Mouse (Mus musculus) forebrain, embryonic 16.5 days (tissue): ENCODE data around the gene Gps2. TPM values are rescaled to one million over a fixed set of nuclear protein-coding genes. Genes with fewer than 3 reads are reported as not detected.

Source experiments
- ATAC-seq: fragments of 200-750 bp; cut with Nextera tagmentation; 2 replicates; pipeline ENCODE4 v1.8.0; 2017; ENCODE audit warnings: mild to moderate bottlenecking, moderate library complexity
- H3K27ac ChIP-seq: fragments of 300-500 bp; sonication (generic); 2 replicates; pipeline ENCODE4 v1.5.1; 2014; ENCODE audit warnings: low read length, control low read depth
- H3K27me3 ChIP-seq: fragments of 300-500 bp; sonication (generic); replicated peaks from 2 replicates; pipeline ENCODE4 v1.6.1; 2014; ENCODE audit warnings: low read length; ENCODE audit not compliant: control insufficient read depth, insufficient read depth
- H3K36me3 ChIP-seq: fragments of 300-500 bp; sonication (generic); 2 replicates; pipeline ENCODE4 v1.6.1; 2014; ENCODE audit not compliant: control insufficient read depth, insufficient read depth
- H3K4me1 ChIP-seq: fragments of 300-500 bp; sonication (generic); replicated peaks from 2 replicates; pipeline ENCODE4 v1.6.1; 2014; ENCODE audit warnings: low read length; ENCODE audit not compliant: control insufficient read depth, insufficient read depth
- H3K4me2 ChIP-seq: fragments of 300-500 bp; sonication (generic); 2 replicates; pipeline ENCODE4 v1.6.1; 2014; ENCODE audit warnings: mild to moderate bottlenecking, low read length, control low read depth
- H3K4me3 ChIP-seq: fragments of 300-500 bp; sonication (generic); replicated peaks from 2 replicates; pipeline ENCODE4 v1.5.1; 2014; ENCODE audit warnings: mild to moderate bottlenecking, low read length, control low read depth
- H3K9ac ChIP-seq: fragments of 300-500 bp; sonication (generic); replicated peaks from 2 replicates; pipeline ENCODE4 v1.6.1; 2014; ENCODE audit warnings: low read depth, low read length, control low read depth
- H3K9me3 ChIP-seq: fragments of 300-500 bp; sonication (generic); 2 replicates; pipeline ENCODE4 v1.6.1; 2016; ENCODE audit warnings: low read length; ENCODE audit not compliant: control insufficient read depth
- WGBS: fragments of 180-500 bp; shearing (Covaris S2); extraction: QIAGEN DNeasy Blood & Tissue Kit; methylation state at CpG from one replicate; pipeline ENCODE4 v1.1.7; 2014; 5-methylcytosine and 5-hydroxymethylcytosine counted together
- polyA plus RNA-seq: library from polyadenylated mRNA; unstranded; fragments of >200 nt; fragmentation: Nextera tagmentation; extraction: Ambion mirVana; gene quantifications from 2 replicates; pipeline ENCODE4 v1.2.1, GENCODE M21; 2015

Gene Gps2
- polyA plus RNA-seq, 1 experiment from 2014 or later, result 91.8 TPM

DNA sequence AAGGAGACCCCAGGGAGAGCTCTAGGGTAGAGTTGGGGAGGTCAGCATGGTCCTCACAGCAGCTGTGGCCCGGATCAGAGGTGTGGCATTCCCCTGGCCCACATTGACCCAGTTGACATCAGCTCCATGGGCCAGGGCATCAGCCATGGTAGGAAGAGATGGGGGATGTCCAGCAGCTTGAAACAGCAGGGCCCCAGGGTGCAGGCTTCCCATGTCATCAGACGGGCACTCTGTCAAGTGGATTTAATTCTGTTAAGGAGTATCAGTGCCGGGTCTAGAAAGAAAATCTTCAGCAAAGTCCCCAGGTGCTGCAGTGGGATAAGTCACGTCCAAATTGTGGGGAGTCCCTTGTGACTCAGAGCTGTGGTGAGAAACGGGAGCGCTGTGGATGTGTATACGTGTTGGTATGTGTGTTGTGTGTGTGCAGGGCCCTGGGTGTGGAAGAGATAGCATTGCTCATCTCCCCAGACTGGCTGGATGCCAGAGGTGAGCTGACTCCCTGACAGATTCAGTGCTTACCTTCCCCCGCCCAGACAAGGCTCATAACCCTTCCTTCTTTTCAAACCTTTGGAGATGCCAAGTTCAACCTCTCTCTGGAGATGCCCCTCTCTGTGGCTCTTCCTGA is 30.0 kb upstream of the Gps2 start:
- H3K27me3 ChIP-seq, result peaks cover 5% of the 10 kb centered on the region; the same call in 1 of the 2 replicates
- no peak overlapping the region for H3K4me2 ChIP-seq
- WGBS, result 91% methylated on average over 8 of the region's 8 CpGs
- peaks cover 14% of the 10 kb centered on the region for H3K4me1 ChIP-seq
- H3K36me3 ChIP-seq, result no peaks in the 10 kb centered on the region
- no peaks in the 10 kb centered on the region for H3K9me3 ChIP-seq
- no peak overlapping the region for H3K27ac ChIP-seq
- no peak overlapping the region for H3K4me3 ChIP-seq
- H3K9ac ChIP-seq, result no peak overlapping the region
- ATAC-seq, result no peak

- peaks cover 14% of the 10 kb centered on the region for H3K4me1 ChIP-seq
- no peak overlapping the region for H3K4me3 ChIP-seq
- peaks cover 5% of the 10 kb centered on the region; the same call in 1 of the 2 replicates for H3K27me3 ChIP-seq
- no peaks in the 10 kb centered on the region for H3K9me3 ChIP-seq
- no peaks in the 10 kb centered on the region for H3K36me3 ChIP-seq
- no peak overlapping the region for H3K27ac ChIP-seq
- no peak overlapping the region for H3K4me2 ChIP-seq
- no peak for ATAC-seq
- 80% methylated on average over 9 of the region's 9 CpGs for WGBS
- no peak overlapping the region for H3K9ac ChIP-seq
Observed at GRCm38 (mm10) chr11:69884240-69884639, 29.4 kb upstream of the Gps2 start.

DNA sequence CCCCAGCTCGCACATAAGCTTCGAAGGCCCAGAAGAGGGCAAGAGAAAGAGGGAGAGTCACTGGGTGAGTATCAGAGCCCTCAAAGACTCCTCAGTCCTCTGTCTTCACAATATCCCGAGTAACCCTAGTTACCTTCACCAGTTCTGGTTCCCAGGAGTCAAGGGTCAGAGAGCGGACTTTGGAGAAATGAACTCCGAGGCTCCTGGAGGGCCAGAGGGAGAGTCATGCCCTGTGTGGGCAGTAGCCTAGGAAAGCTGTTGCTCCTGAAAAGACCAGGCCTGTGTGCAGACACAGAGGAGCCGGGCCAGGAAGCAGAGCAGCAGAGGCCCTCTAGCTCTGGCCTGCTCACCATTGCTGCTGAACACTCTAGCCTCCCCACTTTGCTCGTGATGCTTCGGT is 29.0 kb upstream of the Gps2 start:
- ATAC-seq, result no peak
- H3K36me3 ChIP-seq, result no peaks in the 10 kb centered on the region
- no peak overlapping the region for H3K27ac ChIP-seq
- peaks cover 5% of the 10 kb centered on the region; the same call in 1 of the 2 replicates for H3K27me3 ChIP-seq
- no peaks in the 10 kb centered on the region for H3K9me3 ChIP-seq
- H3K4me1 ChIP-seq, result peaks cover 14% of the 10 kb centered on the region
- no peak overlapping the region for H3K4me2 ChIP-seq
- WGBS, result 78% methylated on average over 8 of the region's 8 CpGs
- no peak overlapping the region for H3K4me3 ChIP-seq
- no peak overlapping the region for H3K9ac ChIP-seq

DNA sequence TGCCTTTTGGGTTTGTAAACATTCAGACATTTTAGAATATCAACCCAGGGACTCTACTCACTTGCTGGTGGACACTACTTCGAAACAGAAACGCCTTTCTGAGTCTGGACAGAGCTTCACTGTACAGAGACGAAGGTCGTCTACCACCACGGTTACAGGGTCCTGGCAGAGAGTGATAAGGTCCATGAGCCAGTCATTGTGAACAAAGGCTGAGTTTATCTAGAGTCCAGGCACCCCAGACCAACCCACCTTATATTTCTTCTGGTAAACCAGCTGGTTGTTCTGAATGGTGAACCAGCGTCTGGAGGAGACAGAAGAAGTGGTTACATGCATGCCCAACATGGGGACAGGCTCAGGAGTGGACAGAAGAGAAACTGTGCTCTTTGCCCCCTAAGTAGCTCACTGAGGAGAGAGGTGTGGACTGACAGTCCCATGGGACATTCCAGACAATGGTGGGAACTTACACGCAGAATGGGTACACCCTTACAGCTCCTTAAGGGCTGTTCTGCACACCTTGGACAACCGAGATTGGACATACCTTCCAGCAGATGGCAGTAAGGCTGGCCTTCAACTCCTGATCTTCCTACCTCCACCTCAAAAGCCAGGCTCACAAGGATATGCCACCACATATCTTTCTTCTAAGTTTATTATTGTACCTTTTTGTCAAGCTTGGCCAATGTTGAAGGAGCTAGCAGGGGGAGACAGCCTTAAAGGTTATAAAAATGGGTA is 26.6 kb upstream of the Gps2 start:
- Histone ChIP-seq H3K4me2 (no peak overlapping the region), H3K4me1 (no peaks in the 10 kb centered on the region), H3K27me3 (0 out of 2 replicates have a peak, but pooled peaks cover 2% of the 10 kb centered on the region), H3K9ac (no peak overlapping the region), H3K9me3 (no peaks in the 10 kb centered on the region), H3K27ac (no peak overlapping the region), H3K4me3 (no peak overlapping the region), H3K36me3 (no peaks in the 10 kb centered on the region)
- no peak for ATAC-seq
- WGBS, result 74% methylated on average over 8 of the region's 8 CpGs

DNA sequence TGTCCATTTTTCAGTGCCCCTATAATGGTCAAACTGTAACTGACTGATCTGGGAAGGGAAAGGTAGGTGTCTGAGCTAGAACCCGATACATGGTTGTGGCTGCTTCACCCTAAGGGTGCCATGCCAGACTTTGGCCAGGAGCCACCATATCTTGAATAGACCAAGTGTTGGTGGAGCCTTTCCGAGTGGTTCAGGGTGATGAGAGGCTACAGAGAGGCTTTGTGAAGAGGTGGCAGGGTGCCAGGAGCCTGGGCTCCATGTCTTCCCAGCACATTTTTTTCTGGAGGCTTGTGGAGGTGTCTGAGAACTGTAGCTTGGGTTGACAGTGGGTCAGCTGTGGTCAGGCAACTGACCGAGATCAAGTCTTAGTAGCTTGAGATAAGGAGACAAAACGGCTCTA is 22.2 kb upstream of the Gps2 start:
- no peak overlapping the region for H3K4me3 ChIP-seq
- H3K27me3 ChIP-seq, result no peaks in the 10 kb centered on the region
- no peaks in the 10 kb centered on the region for H3K36me3 ChIP-seq
- no peaks in the 10 kb centered on the region for H3K4me1 ChIP-seq
- no peak overlapping the region for H3K4me2 ChIP-seq
- ATAC-seq, result no peak
- H3K9ac ChIP-seq, result no peak overlapping the region
- no peak overlapping the region for H3K27ac ChIP-seq
- 60% methylated on average over 4 of the region's 4 CpGs for WGBS
- no peaks in the 10 kb centered on the region for H3K9me3 ChIP-seq

DNA sequence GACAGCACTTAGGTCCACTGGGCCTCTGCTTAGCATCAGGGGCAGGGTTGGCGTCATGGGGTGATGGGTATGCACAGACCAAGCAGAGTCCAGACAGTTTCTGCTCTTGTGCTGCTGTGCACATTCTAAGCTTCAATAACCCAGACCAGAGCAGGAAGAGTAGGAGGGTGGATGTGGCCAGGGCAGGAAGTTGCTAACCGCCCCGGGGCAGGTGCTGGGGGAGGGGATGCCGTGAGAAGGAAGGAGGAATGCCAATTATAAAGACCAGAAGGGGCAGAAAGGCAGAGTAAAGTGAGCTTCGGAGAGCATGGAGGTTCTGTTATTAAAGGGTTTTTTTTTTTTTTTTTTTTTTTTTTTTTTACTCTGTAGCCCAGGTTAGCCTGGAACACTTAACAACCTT is 19.0 kb upstream of the Gps2 start:
- no peaks in the 10 kb centered on the region for H3K9me3 ChIP-seq
- no peaks in the 10 kb centered on the region for H3K27me3 ChIP-seq
- H3K27ac ChIP-seq, result no peak overlapping the region
- 85% methylated on average over 5 of the region's 5 CpGs for WGBS
- H3K4me2 ChIP-seq, result no peak overlapping the region
- no peak overlapping the region for H3K9ac ChIP-seq
- ATAC-seq, result no peak
- no peak overlapping the region for H3K4me3 ChIP-seq
- no peaks in the 10 kb centered on the region for H3K36me3 ChIP-seq
- H3K4me1 ChIP-seq, result peaks cover 16% of the 10 kb centered on the region

- Histone ChIP-seq H3K9me3 (no peaks in the 10 kb centered on the region), H3K9ac (no peak within 1 kb of the TSS), H3K4me2 (no peak within 1 kb of the TSS), H3K27ac (no peak within 1 kb of the TSS), H3K36me3 (no peaks in the 10 kb centered on the region), H3K4me1 (peaks cover 19% of the 10 kb centered on the region), H3K27me3 (no peaks in the 10 kb centered on the region), H3K4me3 (no peak within 1 kb of the TSS)
- 76% methylated on average over 4 of the region's 4 CpGs for WGBS
- no peak for ATAC-seq
Observed at GRCm38 (mm10) chr11:69895291-69895690, 18.4 kb upstream of the Gps2 start, which contains the start of gene Acap1. Gene Acap1 (minus strand): TSS chr11:69895539.

DNA sequence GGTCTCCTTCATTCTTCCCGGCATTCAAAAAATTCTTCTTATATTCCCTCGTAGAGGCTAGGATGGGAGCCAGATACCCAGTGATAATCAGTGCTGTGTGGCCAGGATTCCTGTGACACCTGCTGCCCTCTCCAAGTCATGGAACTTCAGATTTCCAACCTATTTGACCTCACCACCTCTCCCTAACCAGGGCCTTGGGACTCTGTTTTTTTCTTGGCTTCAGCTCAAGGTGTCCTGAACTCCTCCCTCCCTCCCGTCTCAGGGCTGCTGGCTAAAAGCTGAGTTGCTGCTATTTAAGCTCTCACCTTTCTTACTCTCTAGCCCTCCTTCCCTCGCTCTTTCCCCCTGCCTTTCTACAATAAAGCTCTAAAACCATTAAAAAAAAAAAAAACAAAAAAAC is 13.8 kb upstream of the Gps2 start:
- Histone ChIP-seq H3K4me3 (peak overlapping the region; percentile 78), H3K9ac (peak overlapping the region; percentile 92), H3K9me3 (no peaks in the 10 kb centered on the region), H3K36me3 (peaks cover 11% of the 10 kb centered on the region), H3K4me2 (peak overlapping the region; percentile 92), H3K27me3 (no peaks in the 10 kb centered on the region), H3K27ac (peak overlapping the region; percentile 98), H3K4me1 (peaks cover 31% of the 10 kb centered on the region)
- 13% methylated on average over 4 of the region's 4 CpGs for WGBS
- no peak for ATAC-seq

DNA sequence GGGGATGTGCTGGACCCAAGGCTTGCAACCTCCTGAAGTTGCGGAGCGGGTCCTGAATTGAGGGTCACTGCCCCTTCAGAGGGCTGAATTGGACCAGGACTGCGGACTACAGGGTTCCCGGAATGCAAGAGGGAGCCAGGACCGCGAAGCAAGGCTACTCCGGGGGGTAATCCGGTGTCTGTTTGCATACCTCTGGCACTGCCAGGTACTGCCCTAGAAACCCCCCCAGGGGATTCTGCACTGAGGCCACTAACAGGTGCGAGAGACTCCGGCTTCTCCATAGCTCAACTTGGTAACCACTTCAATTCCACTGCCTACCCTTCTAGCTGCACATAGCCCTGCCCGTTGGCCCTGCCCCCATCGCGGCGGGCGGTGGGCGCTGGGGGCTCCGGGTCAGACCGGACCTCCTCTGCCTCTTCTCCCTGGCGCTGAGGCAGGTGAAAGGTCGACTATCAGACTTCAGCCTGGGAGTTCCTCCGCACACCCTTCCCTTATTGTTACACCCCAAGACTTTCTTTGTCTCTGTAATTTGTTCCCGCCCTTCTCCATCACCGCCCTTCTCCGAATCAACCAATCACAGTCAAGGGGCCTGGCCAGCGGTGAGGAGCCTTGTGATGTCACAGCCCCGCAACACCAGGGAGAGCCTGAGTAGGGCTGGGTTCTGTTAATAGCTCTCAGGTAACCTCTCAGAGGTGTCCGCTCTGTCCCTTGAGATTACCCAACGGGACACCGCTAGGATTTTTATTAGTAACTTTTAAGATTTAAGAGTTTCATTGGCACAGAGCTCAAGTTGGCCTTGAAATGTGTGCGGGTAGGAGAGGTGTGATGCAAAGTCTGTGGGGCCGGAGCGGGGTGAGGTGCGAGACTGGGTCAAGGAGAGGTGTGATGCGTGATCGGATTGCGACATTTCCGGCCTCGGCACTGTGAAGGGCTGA is 12.9 kb upstream of the Gps2 start, which contains the start of the genes 2810408A11Rik and Neurl4:
TSS of gene 2810408A11Rik (minus strand) at position 517 of the 935 bp plus-strand sequence.
TSS of gene Neurl4 (plus strand) at position 602 of the 935 bp plus-strand sequence.
- H3K4me1 ChIP-seq, result peaks cover 31% of the 10 kb centered on the region
- WGBS, result under 1% methylated on average over 38 of the region's 38 CpGs

More for the DNA sequence above, 12.9 kb upstream of the Gps2 start, which contains the start of the genes 2810408A11Rik and Neurl4:
- Histone ChIP-seq H3K36me3 (peaks cover 14% of the 10 kb centered on the region), H3K9ac (peak within 1 kb of the TSS; percentile 92), H3K27me3 (no peaks in the 10 kb centered on the region), H3K4me3 (peak within 1 kb of the TSS; percentile 78), H3K27ac (peak within 1 kb of the TSS; percentile 98), H3K9me3 (no peaks in the 10 kb centered on the region), H3K4me2 (peak within 1 kb of the TSS; percentile 92)
- ATAC-seq, result peak; percentile 96
